Mouse (Mus musculus) embryo, embryonic 11.5 days (tissue): Measurements from ENCODE around the gene Abcg4.
A peak's percentile ranks its signal among the peaks of the same experiment; 100 is the strongest.

Source experiments
- DNase-seq: peaks from one replicate; pipeline ENCODE4 v3.0.0-alpha.2; 2012; ENCODE audit warnings: low read depth, low spot score

Abcg4 gene

GRCm38 (mm10) chr9:44240399-44240798 is 48.0 kb downstream of the Abcg4 start, which contains the start of gene Ccdc153:
Ccdc153 (plus strand) TSS chr9:44240676.
- no peak for DNase-seq

- DNase-seq, result peak; percentile 51
Observed at GRCm38 (mm10) chr9:44239447-44239846, 49.0 kb downstream of the Abcg4 start.

DNA sequence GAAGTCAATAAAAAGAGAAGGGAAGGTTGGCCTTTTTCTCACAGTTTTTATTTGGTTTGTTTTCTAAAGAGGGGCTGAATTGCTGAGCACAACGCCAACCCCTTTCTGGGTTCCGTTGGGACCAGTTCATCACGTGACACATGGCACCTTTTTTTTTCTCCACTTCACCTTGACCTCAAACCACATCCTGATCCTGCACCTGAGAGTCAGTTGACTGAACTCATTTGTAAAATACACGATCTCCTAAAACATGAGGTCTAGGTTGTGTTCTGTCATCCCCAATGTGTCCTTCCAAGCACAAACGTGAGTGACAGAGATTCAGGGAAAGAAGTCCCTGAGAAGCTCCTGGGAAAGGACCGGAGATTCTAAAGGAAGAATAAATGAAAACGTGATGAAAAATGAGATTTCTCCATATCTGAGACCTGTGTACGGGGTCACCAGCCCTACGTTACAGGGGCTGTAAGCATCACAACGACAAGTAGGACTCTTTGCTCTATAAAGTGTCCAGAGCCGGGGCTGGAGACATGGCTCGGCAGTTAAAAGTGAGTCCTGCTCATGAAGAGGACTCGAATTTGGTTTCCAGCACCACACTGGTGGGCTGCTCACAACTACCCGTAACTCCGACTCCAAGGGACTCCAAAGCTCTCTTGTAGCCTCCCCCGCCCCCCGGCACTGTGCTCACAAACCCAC is 49.8 kb downstream of the Abcg4 start:
- no peak for DNase-seq

GRCm38 (mm10) chr9:44237128-44237527 is 51.3 kb downstream of the Abcg4 start:
- DNase-seq, result no peak

- no peak for DNase-seq
Observed at GRCm38 (mm10) chr9:44236601-44237000, 51.8 kb downstream of the Abcg4 start.

DNA sequence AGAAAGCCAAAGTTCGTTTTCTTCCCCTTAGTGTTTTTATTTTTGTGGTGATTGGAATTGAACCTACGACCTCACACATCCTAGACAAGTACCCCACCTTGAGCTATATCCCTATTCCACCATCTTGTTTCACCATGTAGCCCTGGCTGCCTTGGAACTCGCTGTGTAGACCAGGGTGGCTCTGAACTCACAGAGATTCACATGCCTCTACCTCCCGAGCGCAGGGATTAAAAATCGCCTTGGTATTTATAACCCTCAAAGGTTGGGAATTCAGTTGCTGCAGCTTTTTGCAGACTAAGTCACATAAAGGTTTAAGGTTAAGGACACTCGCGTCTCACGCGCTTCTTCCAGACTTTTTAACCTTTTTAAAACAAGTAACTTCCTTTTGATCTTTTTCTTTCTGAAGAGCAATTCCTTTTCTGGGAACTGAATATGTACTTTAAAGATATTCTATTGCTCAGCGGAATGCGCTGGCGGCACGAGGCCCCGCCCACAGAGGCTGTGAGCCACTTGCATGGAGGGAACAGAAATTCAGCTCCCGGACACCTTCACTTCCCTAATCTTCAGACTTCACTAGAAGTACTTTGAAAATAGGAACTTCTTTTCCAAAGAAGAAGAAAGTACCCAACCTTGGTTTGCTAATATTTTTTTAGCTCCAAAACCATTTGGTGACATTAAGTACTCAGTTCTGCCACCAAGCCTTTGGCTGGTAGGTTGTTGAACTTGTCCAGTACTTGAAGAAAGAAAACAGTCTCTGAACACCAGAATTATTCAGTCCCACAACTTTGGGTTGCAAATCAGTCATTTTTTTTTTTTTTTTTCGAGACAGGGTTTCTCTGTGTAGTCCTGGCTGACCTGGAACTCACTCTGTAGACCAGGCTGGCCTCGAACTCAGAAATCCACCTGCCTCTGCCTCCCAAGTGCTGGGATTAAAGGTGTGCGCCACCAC is 53.7 kb downstream of the Abcg4 start:
- peak; percentile 23 for DNase-seq

DNA sequence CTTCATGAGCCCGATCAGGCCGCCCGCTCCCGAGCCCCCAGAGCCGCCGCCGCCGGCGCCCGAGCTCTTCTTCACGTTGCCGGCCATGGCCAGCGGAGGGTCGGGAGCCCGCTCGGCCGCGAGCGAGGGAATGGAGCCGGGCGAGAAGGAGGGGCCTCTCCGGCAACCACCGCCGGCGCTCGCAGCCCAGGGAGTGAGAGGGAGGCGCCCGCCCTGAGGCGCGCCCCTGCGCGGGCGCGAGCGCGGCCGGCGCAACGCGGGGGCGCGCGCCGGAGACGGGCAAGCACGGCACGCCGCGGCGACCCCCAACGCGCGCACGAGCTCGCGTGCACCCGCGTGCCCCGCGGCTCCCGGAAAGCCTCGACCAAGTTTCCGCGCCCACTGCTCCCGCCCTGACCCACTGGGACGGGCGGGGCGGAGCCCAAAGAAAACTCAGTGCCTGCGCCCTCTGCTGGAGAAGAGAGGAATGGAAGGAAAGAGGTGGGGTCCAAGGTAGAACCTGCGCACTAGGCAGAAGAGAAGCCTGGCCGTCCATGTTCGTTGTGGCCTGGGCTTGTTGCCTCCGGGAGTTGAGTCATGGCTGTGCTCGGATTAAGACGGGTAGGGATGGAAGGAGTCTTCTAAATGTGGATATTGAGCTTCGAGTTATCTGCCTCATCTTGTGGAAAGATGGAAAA is 54.5 kb downstream of the Abcg4 start, which contains the start of gene Cbl:
Gene Cbl (minus strand): TSS at position 248 of the 677 bp plus-strand sequence.
- peak; percentile 99 for DNase-seq

- no peak for DNase-seq
Observed at GRCm38 (mm10) chr9:44233021-44233801, 55.2 kb downstream of the Abcg4 start.

DNA sequence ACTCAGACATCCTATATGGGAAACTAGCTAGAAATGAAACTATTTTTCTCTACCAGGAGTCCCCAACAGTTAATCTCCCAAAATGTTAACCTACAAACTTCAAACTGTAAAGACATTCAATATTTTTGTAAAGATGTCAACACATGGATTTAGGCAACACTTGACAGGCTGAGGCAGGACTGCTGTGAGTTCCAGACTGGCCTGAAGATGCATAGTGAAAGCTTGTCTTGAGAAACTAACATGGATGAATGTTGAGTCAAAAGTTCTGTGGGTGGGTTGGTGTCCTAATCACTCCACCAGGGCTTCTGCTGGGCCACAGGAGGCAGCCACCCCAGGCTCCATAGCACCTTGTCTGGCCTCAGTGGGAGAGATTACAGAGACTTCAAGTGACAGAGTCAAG is 56.8 kb downstream of the Abcg4 start:
- DNase-seq, result no peak

- no peak for DNase-seq
Observed at GRCm38 (mm10) chr9:44225993-44226392, 62.4 kb downstream of the Abcg4 start.
